In the genomic region with DNA sequence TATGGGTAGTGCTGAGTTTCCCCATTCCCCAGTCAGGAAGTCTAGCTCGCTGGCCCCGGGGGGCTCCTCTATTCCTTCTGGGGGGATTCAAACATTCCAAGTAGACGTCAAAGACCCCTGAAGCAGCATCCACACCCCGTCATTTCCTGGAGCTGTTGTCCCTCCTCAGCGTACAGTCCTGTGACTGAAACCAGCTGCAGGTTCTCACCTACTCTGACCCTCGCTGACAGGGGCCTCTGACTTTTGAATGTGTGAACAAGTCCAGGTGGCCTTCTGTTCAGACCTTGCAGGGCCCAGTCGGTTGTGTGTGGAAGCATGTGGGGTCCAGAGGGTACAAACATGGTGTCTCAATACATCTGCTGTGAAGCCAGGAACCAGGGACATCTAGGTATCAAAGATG, we compare ENCODE assay signal across 23 mouse cellular contexts. TPM values are rescaled to one million over a fixed set of nuclear protein-coding genes. Genes with fewer than 3 reads are reported as not detected.
DNase-seq lines count a peak whose midpoint lies in the region; ATAC-seq and TF ChIP-seq lines count a peak whose summit lies in the region.
"Had no signal": no experiment of that assay in that cellular context is flagged by ENCODE, and none has a peak within 500 bp of the region (broad histone marks: within the 10 kb centered on the region; RNA-seq: fewer than 3 reads in every experiment).

No protein-coding gene starts in this region.

- peak overlapping the region; percentile 22; the same call in 1 of the 2 replicates for H3K27ac ChIP-seq in intestine, embryonic 14.5 days (ENCODE audit: low read depth)
- H3K27ac ChIP-seq in intestine, postnatal 0 days (ENCODE audit: low read depth, low read length) = no peak overlapping the region
- 0 out of 2 replicates have a peak overlapping the region, but pooled peaks have one; percentile 1 for H3K27ac ChIP-seq in limb, embryonic 10.5 days
- H3K27ac ChIP-seq in liver, embryonic 12.5 days = peak overlapping the region; percentile 99
- H3K27ac ChIP-seq: embryonic facial prominence, embryonic 10.5 days; forebrain, embryonic 12.5 days; heart, embryonic 15.5 days; hindbrain, embryonic 13.5 days; macrophage had no signal

- H3K9me3 ChIP-seq in intestine, embryonic 14.5 days (ENCODE audit: control insufficient read depth, low read length) = no peaks in the 10 kb centered on the region
- H3K9me3 ChIP-seq in intestine, postnatal 0 days (ENCODE audit: control insufficient read depth) = no peaks in the 10 kb centered on the region
- no peaks in the 10 kb centered on the region for H3K9me3 ChIP-seq in limb, embryonic 10.5 days (replicated peaks)
- no peaks in the 10 kb centered on the region for H3K9me3 ChIP-seq in liver, embryonic 12.5 days (replicated peaks)
- H3K9me3 ChIP-seq: embryonic facial prominence, embryonic 10.5 days; forebrain, embryonic 12.5 days; heart, embryonic 15.5 days; hindbrain, embryonic 13.5 days had no signal

- no peaks in the 10 kb centered on the region for H3K36me3 ChIP-seq in intestine, embryonic 14.5 days (ENCODE audit: control insufficient read depth, insufficient read depth, low read length)
- H3K36me3 ChIP-seq in intestine, postnatal 0 days (ENCODE audit: control insufficient read depth, insufficient read depth) = no peaks in the 10 kb centered on the region
- no peaks in the 10 kb centered on the region for H3K36me3 ChIP-seq in limb, embryonic 10.5 days
- no peaks in the 10 kb centered on the region for H3K36me3 ChIP-seq in liver, embryonic 12.5 days
- H3K36me3 ChIP-seq: embryonic facial prominence, embryonic 10.5 days; forebrain, embryonic 12.5 days; heart, embryonic 15.5 days; hindbrain, embryonic 13.5 days had no signal

- no peak overlapping the region for H3K4me2 ChIP-seq in intestine, embryonic 14.5 days (ENCODE audit: low read length)
- H3K4me2 ChIP-seq in intestine, postnatal 0 days (replicated peaks; ENCODE audit: low read depth) = no peak overlapping the region
- peak overlapping the region; percentile 69 for H3K4me2 ChIP-seq in liver, embryonic 12.5 days
- H3K4me2 ChIP-seq: forebrain, embryonic 12.5 days; heart, embryonic 15.5 days; hindbrain, embryonic 13.5 days had no signal

- WGBS in intestine, embryonic 14.5 days = 48% methylated on average over 7 of the region's 7 CpGs
- 72% methylated on average over 7 of the region's 7 CpGs for WGBS in intestine, postnatal 0 days
- 64% methylated on average over 7 of the region's 7 CpGs for WGBS in limb, embryonic 10.5 days
- 61% methylated on average over 7 of the region's 7 CpGs for WGBS in liver, embryonic 12.5 days (ENCODE audit: insufficient replicate concordance)

- peaks cover 7% of the 10 kb centered on the region for H3K4me1 ChIP-seq in intestine, embryonic 14.5 days (replicated peaks; ENCODE audit: control insufficient read depth, insufficient read depth, low read length)
- H3K4me1 ChIP-seq in intestine, postnatal 0 days (replicated peaks; ENCODE audit: control insufficient read depth, insufficient read depth, low read length) = no peaks in the 10 kb centered on the region
- H3K4me1 ChIP-seq in limb, embryonic 10.5 days = peaks cover 4% of the 10 kb centered on the region
- peaks cover 94% of the 10 kb centered on the region for H3K4me1 ChIP-seq in liver, embryonic 12.5 days
- H3K4me1 ChIP-seq: embryonic facial prominence, embryonic 10.5 days; forebrain, embryonic 12.5 days; hindbrain, embryonic 13.5 days had no signal

- TF ChIP-seq CTCF in intestine, postnatal 0 days (IDR thresholded peaks at IDR 0.05; ENCODE audit: low read depth) = no peak

- H3K27me3 ChIP-seq in intestine, embryonic 14.5 days (replicated peaks; ENCODE audit: control insufficient read depth, insufficient read depth, low read length) = no peaks in the 10 kb centered on the region
- H3K27me3 ChIP-seq in intestine, postnatal 0 days (replicated peaks; ENCODE audit: control insufficient read depth, insufficient read depth, low read length) = no peaks in the 10 kb centered on the region
- no peaks in the 10 kb centered on the region for H3K27me3 ChIP-seq in limb, embryonic 10.5 days (ENCODE audit: low read depth, poor library complexity, severe bottlenecking)
- no peaks in the 10 kb centered on the region for H3K27me3 ChIP-seq in liver, embryonic 12.5 days (replicated peaks)
- H3K27me3 ChIP-seq: forebrain, embryonic 12.5 days; heart, embryonic 15.5 days; hindbrain, embryonic 13.5 days had no signal

- H3K4me3 ChIP-seq in intestine, embryonic 14.5 days (ENCODE audit: low read depth, low read length) = no peak overlapping the region
- H3K4me3 ChIP-seq in intestine, postnatal 0 days (ENCODE audit: low read depth, low read length) = no peak overlapping the region
- no peak overlapping the region for H3K4me3 ChIP-seq in limb, embryonic 10.5 days
- no peak overlapping the region for H3K4me3 ChIP-seq in liver, embryonic 12.5 days
- H3K4me3 ChIP-seq: embryonic facial prominence, embryonic 10.5 days; forebrain, embryonic 12.5 days; heart, embryonic 15.5 days; hindbrain, embryonic 13.5 days; myocyte had no signal

- H3K9ac ChIP-seq in intestine, embryonic 14.5 days (ENCODE audit: low read length) = no peak overlapping the region
- H3K9ac ChIP-seq in intestine, postnatal 0 days (ENCODE audit: low read depth, low read length) = no peak overlapping the region
- H3K9ac ChIP-seq in liver, embryonic 12.5 days = peak overlapping the region; percentile 66
- H3K9ac ChIP-seq: forebrain, embryonic 12.5 days; heart, embryonic 15.5 days; hindbrain, embryonic 13.5 days had no signal

- no peak for ATAC-seq in intestine, embryonic 14.5 days (replicated peaks; ENCODE audit: low FRiP score, low TSS enrichment, low read depth)
- ATAC-seq in intestine, postnatal 0 days = no peak
- ATAC-seq in liver, embryonic 12.5 days = no peak
- ATAC-seq: inflammation-experienced regulatory T-cells, adult 6 months; lung, postnatal 0 days; midbrain, embryonic 16.5 days had no signal

- no peak for DNase-seq in intestine, embryonic 14.5 days (ENCODE audit: low spot score)
- DNase-seq in limb, embryonic 10.5 days (ENCODE audit: low spot score) = no peak
- peak; percentile 17 to 41 for DNase-seq in natural killer cell, adult 2 months (ENCODE audit: low spot score in 2 of 2)
- no peak for DNase-seq in frontal cortex, postnatal 36 days (ENCODE audit: low spot score in 2 of 2)
- DNase-seq in kidney, adult 11 months = no peak
- no peak for DNase-seq in ovary, postnatal 36 days (ENCODE audit: low spot score)
- DNase-seq: adrenal gland, postnatal 14 days; cerebellum, adult 8-10 months; heart, postnatal 36 days; kidney, postnatal 4 days; layer of hippocampus, adult 9-11 months; thymus, postnatal 14 days had no signal

RNA-seq across cellular contexts. Expression of a gene that starts 55.2 kb away (rescaled TPM):
- polyA plus RNA-seq in intestine, embryonic 14.5 days (2014; fragmentation: Nextera tagmentation; extraction: Ambion mirVana) = 25.2 and 25.5 TPM in 2 replicates
- 9.6 and 11.5 TPM in 2 replicates for polyA plus RNA-seq in intestine, postnatal 0 days (2015; fragmentation: Nextera tagmentation; extraction: Ambion mirVana)
- 20.0 and 22.6 TPM in 2 replicates for polyA plus RNA-seq in limb, embryonic 10.5 days (2016; fragmentation: Nextera tagmentation; extraction: Ambion mirVana)
- 41.6 and 42.4 TPM in 2 replicates for polyA plus RNA-seq in liver, embryonic 12.5 days (2016; fragmentation: Nextera tagmentation; extraction: Ambion mirVana)

Comparison
In these comparisons a context has a peak if more than half of its experiments do, and no peak if none do; other contexts are left out.
1. DNase-seq: peak in natural killer cell, adult 2 months (2 of 2); none in intestine, embryonic 14.5 days (single experiment), limb, embryonic 10.5 days (single experiment), frontal cortex, postnatal 36 days (0 of 2), kidney, adult 11 months (single experiment) and ovary, postnatal 36 days (single experiment).